Mouse (Mus musculus) small intestine, adult 2 months (tissue): ENCODE measurements around the gene Olfr1104. TPM values are rescaled to one million over a fixed set of nuclear protein-coding genes. Genes with fewer than 3 reads are reported as not detected.

Experiments
- H3K27ac ChIP-seq: fragments of 200-500 bp; 2 replicates; pipeline ENCODE4 v1.5.1; 2012; ENCODE audit warnings: low read depth, low read length, control low read depth, inconsistent platforms; ENCODE audit not compliant: insufficient read depth
- H3K27me3 ChIP-seq: fragments of 200-500 bp; 2 replicates; pipeline ENCODE4 v1.6.1; 2012; ENCODE audit warnings: mild to moderate bottlenecking, moderate library complexity, low read length, inconsistent platforms; ENCODE audit not compliant: control insufficient read depth, insufficient read depth
- H3K36me3 ChIP-seq: fragments of 200-500 bp; 2 replicates; pipeline ENCODE4 v1.6.1; 2012; ENCODE audit warnings: mild to moderate bottlenecking, low read length, control low read depth, inconsistent platforms; ENCODE audit not compliant: control insufficient read depth, insufficient read depth
- H3K4me1 ChIP-seq: fragments of 200-500 bp; 2 replicates; pipeline ENCODE4 v1.6.1; 2012; ENCODE audit warnings: low read length, inconsistent platforms, mixed read lengths; ENCODE audit not compliant: control insufficient read depth, insufficient read depth, insufficient read length
- H3K4me3 ChIP-seq: fragments of 200-500 bp; 2 replicates; pipeline ENCODE4 v1.5.1; 2012; ENCODE audit warnings: low read depth, mild to moderate bottlenecking, control low read depth, inconsistent platforms, low read length, moderate library complexity
- CTCF ChIP-seq: fragments of 200-500 bp; IDR thresholded peaks from 2 replicates; pipeline ENCODE4 v1.5.1; 2012; ENCODE audit warnings: low read depth, mild to moderate bottlenecking, control low read depth, inconsistent platforms, low read length, moderate library complexity, mixed read lengths; ENCODE audit not compliant: insufficient replicate concordance, insufficient read length; ENCODE audit errors: extremely low read depth
- POLR2A ChIP-seq: fragments of 200-500 bp; IDR thresholded peaks from 2 replicates; pipeline ENCODE4 v1.6.1; 2012; ENCODE audit warnings: low read depth, mild to moderate bottlenecking, control low read depth, inconsistent platforms, low read length, moderate library complexity
- WGBS: fragments of 180-500 bp; shearing (Covaris S2); methylation state at CpG from one replicate; pipeline ENCODE4 v1.1.7; 2018; 5-methylcytosine and 5-hydroxymethylcytosine counted together
- polyA plus RNA-seq: library from polyadenylated mRNA; depleted of rRNA; stranded (reverse); fragments of >200 nt; gene quantifications from 2 replicates; pipeline ENCODE4 v1.2.3, GENCODE M21; 2012; rRNA removed

Gene Olfr1104
- not detected in 2 replicates for polyA plus RNA-seq

GRCm38 (mm10) chr2:87026980-87027379 lies at the start of gene Olfr1104:
Olfr1104 (minus strand) TSS chr2:87027080.
- Histone ChIP-seq H3K4me1 (no peaks in the 10 kb centered on the region), H3K27me3 (no peaks in the 10 kb centered on the region), H3K4me3 (no peak within 1 kb of the TSS), H3K36me3 (no peaks in the 10 kb centered on the region), H3K27ac (no peak within 1 kb of the TSS)
- 81% methylated on average over 1 of the region's 1 CpGs for WGBS
- TF ChIP-seq CTCF (no peak), POLR2A (no peak)

- no peak within 1 kb of the TSS for H3K27ac ChIP-seq
- no peaks in the 10 kb centered on the region for H3K4me1 ChIP-seq
- WGBS = 70% methylated on average over 1 of the region's 1 CpGs
- H3K36me3 ChIP-seq = no peaks in the 10 kb centered on the region
- H3K27me3 ChIP-seq = no peaks in the 10 kb centered on the region
- no peak within 1 kb of the TSS for H3K4me3 ChIP-seq
- TF ChIP-seq CTCF = no peak
- no peak for TF ChIP-seq POLR2A
Measured at GRCm38 (mm10) chr2:87075717-87076116, 48.8 kb upstream of the Olfr1104 start, which contains the start of gene Olfr1107. Olfr1107 (minus strand) TSS chr2:87075817.

GRCm38 (mm10) chr2:87052173-87052572 lies 25.3 kb upstream of the Olfr1104 start, which contains the start of gene Olfr1106:
Olfr1106 (minus strand) TSS chr2:87052273.
- no peak within 1 kb of the TSS for H3K4me3 ChIP-seq
- WGBS = 49% methylated on average over 1 of the region's 1 CpGs
- no peak within 1 kb of the TSS for H3K27ac ChIP-seq
- H3K27me3 ChIP-seq = no peaks in the 10 kb centered on the region
- TF ChIP-seq CTCF = no peak
- no peak for TF ChIP-seq POLR2A
- no peaks in the 10 kb centered on the region for H3K36me3 ChIP-seq
- H3K4me1 ChIP-seq = no peaks in the 10 kb centered on the region

GRCm38 (mm10) chr2:87036431-87036830 lies 9.6 kb upstream of the Olfr1104 start, which contains the start of gene Olfr1105:
Olfr1105 (minus strand) TSS chr2:87036531.
- Histone ChIP-seq H3K27me3 (no peaks in the 10 kb centered on the region), H3K4me3 (no peak within 1 kb of the TSS), H3K27ac (no peak within 1 kb of the TSS), H3K36me3 (no peaks in the 10 kb centered on the region), H3K4me1 (no peaks in the 10 kb centered on the region)
- TF ChIP-seq POLR2A (no peak), CTCF (no peak)

GRCm38 (mm10) chr2:86998098-86998497 lies 28.8 kb downstream of the Olfr1104 start, which contains the start of gene Olfr1102:
Olfr1102 (plus strand) TSS chr2:86998398.
- no peak within 1 kb of the TSS for H3K27ac ChIP-seq
- TF ChIP-seq POLR2A (no peak), CTCF (no peak)
- no peak within 1 kb of the TSS for H3K4me3 ChIP-seq
- H3K36me3 ChIP-seq = no peaks in the 10 kb centered on the region
- no peaks in the 10 kb centered on the region for H3K27me3 ChIP-seq
- no peaks in the 10 kb centered on the region for H3K4me1 ChIP-seq

GRCm38 (mm10) chr2:86991121-86991520 lies 35.8 kb downstream of the Olfr1104 start, which contains the start of gene Olfr1101:
Olfr1101 (minus strand) TSS chr2:86991221.
- WGBS = 71% methylated on average over 3 of the region's 3 CpGs
- no peaks in the 10 kb centered on the region for H3K36me3 ChIP-seq
- TF ChIP-seq POLR2A = no peak
- TF ChIP-seq CTCF = no peak
- no peak within 1 kb of the TSS for H3K4me3 ChIP-seq
- no peak within 1 kb of the TSS for H3K27ac ChIP-seq
- H3K27me3 ChIP-seq = no peaks in the 10 kb centered on the region
- H3K4me1 ChIP-seq = no peaks in the 10 kb centered on the region

GRCm38 (mm10) chr2:86979854-86980253 lies 47.0 kb downstream of the Olfr1104 start, which contains the start of gene Olfr1100:
Olfr1100 (minus strand) TSS chr2:86979954.
- Histone ChIP-seq H3K36me3 (no peaks in the 10 kb centered on the region), H3K4me1 (no peaks in the 10 kb centered on the region), H3K27me3 (no peaks in the 10 kb centered on the region), H3K27ac (no peak within 1 kb of the TSS), H3K4me3 (no peak within 1 kb of the TSS)
- WGBS = 65% methylated on average over 3 of the region's 3 CpGs
- no peak for TF ChIP-seq POLR2A
- no peak for TF ChIP-seq CTCF

Other genes starting within 250 kb of the Olfr1104 start
- not detected in 2 replicates for gene Olfr1093, start 244.6 kb downstream of the Olfr1104 start, polyA plus RNA-seq
- gene Olfr141, start 217.1 kb downstream of the Olfr1104 start, polyA plus RNA-seq = not detected in 2 replicates
- gene Olfr1094, start 202.4 kb downstream of the Olfr1104 start, polyA plus RNA-seq = not detected in 2 replicates
- gene Olfr1095, start 175.4 kb downstream of the Olfr1104 start, polyA plus RNA-seq = not detected in 2 replicates
- gene Gm13723, start 152.3 kb downstream of the Olfr1104 start, polyA plus RNA-seq = not detected in 2 replicates
- gene Olfr1097, start 134.9 kb downstream of the Olfr1104 start, polyA plus RNA-seq = not detected in 2 replicates
- gene Olfr1098, start 102.5 kb downstream of the Olfr1104 start, polyA plus RNA-seq = not detected in 2 replicates
- gene Olfr1099, start 66.4 kb downstream of the Olfr1104 start, polyA plus RNA-seq = not detected in 2 replicates
- not detected in 2 replicates for gene Olfr1100, start 47.1 kb downstream of the Olfr1104 start, polyA plus RNA-seq
- gene Olfr1101, start 35.9 kb downstream of the Olfr1104 start, polyA plus RNA-seq = not detected in 2 replicates
- not detected in 2 replicates for gene Olfr1102, start 28.7 kb downstream of the Olfr1104 start, polyA plus RNA-seq
- gene Olfr1105, start 9.5 kb upstream of the Olfr1104 start, polyA plus RNA-seq = not detected in 2 replicates
- not detected in 2 replicates for gene Olfr1106, start 25.2 kb upstream of the Olfr1104 start, polyA plus RNA-seq
- not detected in 2 replicates for gene Olfr1107, start 48.7 kb upstream of the Olfr1104 start, polyA plus RNA-seq
- not detected in 2 replicates for gene Olfr1109, start 68.9 kb upstream of the Olfr1104 start, polyA plus RNA-seq
- not detected in 2 replicates for gene Olfr259, start 87.5 kb upstream of the Olfr1104 start, polyA plus RNA-seq
- not detected in 2 replicates for gene Olfr1110, start 113.2 kb upstream of the Olfr1104 start, polyA plus RNA-seq
- not detected in 2 replicates for gene Olfr1111, start 125.5 kb upstream of the Olfr1104 start, polyA plus RNA-seq
- gene Olfr1112, start 160.7 kb upstream of the Olfr1104 start, polyA plus RNA-seq = not detected in 2 replicates
- gene Olfr1113, start 181.9 kb upstream of the Olfr1104 start, polyA plus RNA-seq = not detected in 2 replicates
- gene Olfr1115, start 220.9 kb upstream of the Olfr1104 start, polyA plus RNA-seq = not detected in 2 replicates
- gene Olfr1116, start 240.5 kb upstream of the Olfr1104 start, polyA plus RNA-seq = not detected in 2 replicates